ENCODE assay signal across 12 mouse cellular contexts in genomic region chr17:84154302-84155028, GRCm38 (mm10). TPM values are rescaled to one million over a fixed set of nuclear protein-coding genes. Genes with fewer than 3 reads are reported as not detected.
DNase-seq lines count a peak whose midpoint lies in the region; ATAC-seq and TF ChIP-seq lines count a peak whose summit lies in the region.
"Had no signal": no experiment of that assay in that cellular context is flagged by ENCODE, and none has a peak within 500 bp of the region (broad histone marks: within the 10 kb centered on the region; RNA-seq: fewer than 3 reads in every experiment).

No protein-coding gene starts in this region.

- intact Hi-C loops in left cerebral cortex, postnatal 4 days (cut with DNase I), result no loop called here

- H3K9me3 ChIP-seq in forebrain, embryonic 10.5 days, result no peaks in the 10 kb centered on the region
- no peaks in the 10 kb centered on the region for H3K9me3 ChIP-seq in forebrain, postnatal 0 days (ENCODE audit: low read length)
- H3K9me3 ChIP-seq in intestine, embryonic 16.5 days (ENCODE audit: control insufficient read depth, low read length), result no peaks in the 10 kb centered on the region
- H3K9me3 ChIP-seq: embryonic facial prominence, embryonic 13.5 days; lung, embryonic 15.5 days had no signal

- 83% methylated on average over 11 of the region's 11 CpGs for WGBS in forebrain, embryonic 10.5 days
- 92% methylated on average over 11 of the region's 11 CpGs for WGBS in forebrain, postnatal 0 days
- WGBS in intestine, embryonic 16.5 days, result 66% methylated on average over 11 of the region's 11 CpGs
- 35% methylated on average over 11 of the region's 11 CpGs for WGBS in small intestine, adult 2 months

- peaks cover 64% of the 10 kb centered on the region for H3K4me1 ChIP-seq in forebrain, embryonic 10.5 days
- H3K4me1 ChIP-seq in forebrain, postnatal 0 days (ENCODE audit: insufficient read depth), result no peaks in the 10 kb centered on the region
- peaks cover 44% of the 10 kb centered on the region for H3K4me1 ChIP-seq in intestine, embryonic 16.5 days (ENCODE audit: control insufficient read depth, insufficient read depth, low read length)
- H3K4me1 ChIP-seq in small intestine, adult 2 months (ENCODE audit: control insufficient read depth, insufficient read depth, insufficient read length, low read length), result peaks cover 54% of the 10 kb centered on the region

- H3K27ac ChIP-seq in forebrain, embryonic 10.5 days, result 0 out of 2 replicates have a peak overlapping the region, but pooled peaks have one; percentile 12
- H3K27ac ChIP-seq in forebrain, postnatal 0 days (ENCODE audit: low read depth, low read length), result no peak overlapping the region
- H3K27ac ChIP-seq in intestine, embryonic 16.5 days (ENCODE audit: low read length), result peak overlapping the region; percentile 94
- peak overlapping the region; percentile 99 for H3K27ac ChIP-seq in small intestine, adult 2 months (ENCODE audit: insufficient read depth, low read depth, low read length)
- H3K27ac ChIP-seq: embryonic facial prominence, embryonic 13.5 days; lung, embryonic 15.5 days had no signal

- H3K36me3 ChIP-seq in forebrain, embryonic 10.5 days (replicated peaks), result no peaks in the 10 kb centered on the region
- H3K36me3 ChIP-seq in forebrain, postnatal 0 days (ENCODE audit: insufficient read depth), result no peaks in the 10 kb centered on the region
- no peaks in the 10 kb centered on the region for H3K36me3 ChIP-seq in intestine, embryonic 16.5 days (ENCODE audit: control insufficient read depth, insufficient read depth, low read length)
- H3K36me3 ChIP-seq in small intestine, adult 2 months (ENCODE audit: control insufficient read depth, insufficient read depth, low read length), result no peaks in the 10 kb centered on the region
- H3K36me3 ChIP-seq: embryonic facial prominence, embryonic 13.5 days; lung, embryonic 15.5 days had no signal

- TF ChIP-seq POLR2A in small intestine, adult 2 months (IDR thresholded peaks at IDR 0.05; ENCODE audit: low read depth, low read length), result no peak

- ATAC-seq in forebrain, postnatal 0 days, result no peak
- ATAC-seq in intestine, embryonic 16.5 days, result peak; percentile 11

- H3K9ac ChIP-seq in forebrain, postnatal 0 days, result no peak overlapping the region
- H3K9ac ChIP-seq in intestine, embryonic 16.5 days (ENCODE audit: low read depth, low read length), result peak overlapping the region; percentile 26; the same call in 1 of the 2 replicates
- H3K9ac ChIP-seq: embryonic facial prominence, embryonic 13.5 days; lung, embryonic 15.5 days had no signal

- DNase-seq in forebrain, embryonic 10.5 days (ENCODE audit: extremely low spot score, low spot score), result no peak
- DNase-seq in forebrain, postnatal 0 days, result no peak
- peak; percentile 40 to 55 for DNase-seq in spleen, postnatal 10 days (ENCODE audit: low spot score in 2 of 2)
- DNase-seq in spleen, postnatal 36 days (ENCODE audit: low spot score in 2 of 2), result no peak
- no peak for DNase-seq in left cerebral cortex, postnatal 4 days
- DNase-seq in urinary bladder, postnatal 14 days (ENCODE audit: low spot score), result no peak
- DNase-seq: cerebellum, adult 11 months; kidney, adult 2 months had no signal

- H3K27me3 ChIP-seq in forebrain, embryonic 10.5 days (ENCODE audit: poor library complexity, severe bottlenecking), result peaks cover 77% of the 10 kb centered on the region
- no peaks in the 10 kb centered on the region for H3K27me3 ChIP-seq in forebrain, postnatal 0 days (ENCODE audit: insufficient read depth, low read length)
- H3K27me3 ChIP-seq in intestine, embryonic 16.5 days (replicated peaks; ENCODE audit: control insufficient read depth, insufficient read depth, low read length), result no peaks in the 10 kb centered on the region
- no peaks in the 10 kb centered on the region for H3K27me3 ChIP-seq in small intestine, adult 2 months (ENCODE audit: control insufficient read depth, insufficient read depth, low read length)
- H3K27me3 ChIP-seq: lung, embryonic 15.5 days had no signal

- no peak overlapping the region for H3K4me3 ChIP-seq in forebrain, embryonic 10.5 days
- no peak overlapping the region for H3K4me3 ChIP-seq in forebrain, postnatal 0 days (ENCODE audit: low read depth, low read length)
- H3K4me3 ChIP-seq in intestine, embryonic 16.5 days (ENCODE audit: low read length), result peak overlapping the region; percentile 9; the same call in 1 of the 2 replicates
- peak overlapping the region; percentile 36 for H3K4me3 ChIP-seq in small intestine, adult 2 months (ENCODE audit: low read depth, low read length)
- H3K4me3 ChIP-seq: embryonic facial prominence, embryonic 13.5 days; lung, embryonic 15.5 days had no signal

- no peak overlapping the region for H3K4me2 ChIP-seq in forebrain, postnatal 0 days (ENCODE audit: low read depth)
- H3K4me2 ChIP-seq in intestine, embryonic 16.5 days (ENCODE audit: low read depth, low read length), result peak overlapping the region; percentile 49
- H3K4me2 ChIP-seq: embryonic facial prominence, embryonic 13.5 days; lung, embryonic 15.5 days had no signal

- no peak for TF ChIP-seq CTCF in forebrain, postnatal 0 days (IDR thresholded peaks at IDR 0.05; ENCODE audit: low read depth)
- TF ChIP-seq CTCF in small intestine, adult 2 months (IDR thresholded peaks at IDR 0.05; ENCODE audit: extremely low read depth, insufficient read length, insufficient replicate concordance, low read depth, low read length), result no peak

RNA-seq across cellular contexts. Expression of gene Zfp36l2, which starts 33.3 kb away (rescaled TPM):
- 8.1 and 8.9 TPM in 2 replicates for polyA plus RNA-seq in forebrain, embryonic 10.5 days (2016; fragmentation: Nextera tagmentation; extraction: Ambion mirVana)
- total RNA-seq in forebrain, postnatal 0 days (2014; rRNA removed), result 7.5 and 9.6 TPM in 2 replicates
- 3.8 and 5.1 TPM in 2 replicates for polyA plus RNA-seq in forebrain, postnatal 0 days (2015; fragmentation: Nextera tagmentation; extraction: Ambion mirVana)
- 14.4 and 16.2 TPM in 2 replicates for polyA plus RNA-seq in intestine, embryonic 16.5 days (2015; fragmentation: Nextera tagmentation; extraction: Ambion mirVana)
- 124 and 220 TPM in 2 replicates for polyA plus RNA-seq in small intestine, adult 2 months (2012; rRNA removed)
- total RNA-seq in left cerebral cortex, postnatal 4 days (2021), result 10 to 100 TPM; 23.3 to 24.3 TPM

Comparison
In these comparisons a context has a peak if more than half of its experiments do, and no peak if none do; other contexts are left out.
1. DNase-seq: peak in spleen, postnatal 10 days (2 of 2); none in forebrain, embryonic 10.5 days (single experiment), forebrain, postnatal 0 days (single experiment), spleen, postnatal 36 days (0 of 2), left cerebral cortex, postnatal 4 days (single experiment) and urinary bladder, postnatal 14 days (single experiment).
2. H3K4me3 ChIP-seq: peak in intestine, embryonic 16.5 days (single experiment) and small intestine, adult 2 months (single experiment); none in forebrain, embryonic 10.5 days (single experiment) and forebrain, postnatal 0 days (single experiment).